Mouse (Mus musculus): ENCODE data around the gene Trub2.

GRCm38 (mm10) chr2:29748499-29748898, 39.8 kb downstream of the Trub2 start:
- TF ChIP-seq POLR2A (IDR thresholded peaks at IDR 0.05; ENCODE audit: low read depth, low read length) (no peak), CTCF (IDR thresholded peaks at IDR 0.05; ENCODE audit: extremely low read depth, insufficient read length, insufficient replicate concordance, low read depth, low read length) (no peak)
